Comparison of ENCODE assay signal across 21 mouse cellular contexts in genomic region chr15:11748306-11748705, GRCm38 (mm10).
DNase-seq lines count a peak whose midpoint lies in the region; ATAC-seq lines count a peak whose summit lies in the region.
"Had no signal": no experiment of that assay in that cellular context is flagged by ENCODE, and none has a peak within 500 bp of the region (broad histone marks: within the 10 kb centered on the region; RNA-seq: fewer than 3 reads in every experiment).

No protein-coding gene starts in this region.

- peak; percentile 72 for ATAC-seq in frontal cortex, adult (ENCODE audit: low TSS enrichment)
- ATAC-seq: activated CD4-positive, CD25-positive, alpha-beta regulatory T cell, adult 4 months; CD4-positive, CD25-positive, alpha-beta regulatory T cell, adult 4 months; Patski had no signal

- no peak for DNase-seq in frontal cortex, postnatal 14 days (ENCODE audit: low spot score in 2 of 2)
- DNase-seq in frontal cortex, postnatal 36 days (ENCODE audit: low spot score in 2 of 2), result peak; percentile 3 to 17
- DNase-seq in frontal cortex, postnatal 25 days (ENCODE audit: low spot score in 2 of 2), result no peak
- peak; percentile 3 for DNase-seq in right cerebral cortex, adult 18-20 months
- no peak for DNase-seq in right cerebral cortex, postnatal 36 days (ENCODE audit: low spot score in 2 of 2)
- peak; percentile 62 for DNase-seq in brain, adult 2 months (ENCODE audit: low read depth, low spot score)
- no peak for DNase-seq in spleen, postnatal 4 days (ENCODE audit: low spot score in 2 of 2)
- DNase-seq: adrenal gland, adult 2 months; adrenal gland, adult 8-10 months; adrenal gland, postnatal 10 days; adrenal gland, postnatal 14 days; adrenal gland, postnatal 25 days; adrenal gland, postnatal 36 days; B cell, adult 2 months; cerebellum, adult 11 months; cerebellum, adult 11-12 months; cerebellum, adult 18-20 months had no signal

Comparison
In these comparisons a context has a peak if more than half of its experiments do, and no peak if none do; other contexts are left out.
1. DNase-seq: peak in frontal cortex, postnatal 36 days (2 of 2), right cerebral cortex, adult 18-20 months (single experiment) and brain, adult 2 months (single experiment); none in frontal cortex, postnatal 14 days (0 of 2), frontal cortex, postnatal 25 days (0 of 2), right cerebral cortex, postnatal 36 days (0 of 2) and spleen, postnatal 4 days (0 of 2).